Comparison of ENCODE assay signal across 13 mouse cellular contexts in the genomic region with DNA sequence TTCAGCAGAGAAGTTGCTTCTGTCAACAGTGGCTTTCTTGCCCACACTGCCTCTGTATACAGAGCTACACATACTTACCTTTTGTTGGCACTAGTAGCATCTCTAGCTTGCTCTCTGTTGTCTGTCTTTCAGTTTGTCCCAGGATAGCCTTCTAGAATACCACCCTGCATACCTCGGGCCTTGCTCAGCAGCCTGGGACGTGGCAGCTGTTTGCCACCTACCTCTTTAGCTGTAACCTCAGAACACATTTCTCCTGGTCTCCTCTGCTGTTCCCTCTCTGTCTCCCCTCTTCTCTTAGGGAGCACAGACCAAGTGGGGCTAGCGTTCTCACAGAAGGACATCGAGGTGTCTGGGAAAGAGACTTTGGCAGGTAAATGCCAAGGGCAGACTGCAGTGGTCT. TPM values are rescaled to one million over a fixed set of nuclear protein-coding genes. Genes with fewer than 3 reads are reported as not detected.
"Had no signal": no experiment of that assay in that cellular context is flagged by ENCODE, and none has a peak within 500 bp of the region (broad histone marks: within the 10 kb centered on the region; RNA-seq: fewer than 3 reads in every experiment).

No protein-coding gene starts in this region.

- H3K4me3 ChIP-seq: midbrain, embryonic 10.5 days; midbrain, embryonic 12.5 days; neural tube, embryonic 12.5 days; stomach, embryonic 15.5 days had no signal

- H3K27ac ChIP-seq: midbrain, embryonic 10.5 days; midbrain, embryonic 12.5 days; neural tube, embryonic 12.5 days; stomach, embryonic 15.5 days had no signal

- H3K27me3 ChIP-seq: neural tube, embryonic 12.5 days; stomach, embryonic 15.5 days had no signal

- H3K9me3 ChIP-seq: midbrain, embryonic 10.5 days; midbrain, embryonic 12.5 days; neural tube, embryonic 12.5 days; stomach, embryonic 15.5 days had no signal

- H3K4me2 ChIP-seq: lung, embryonic 14.5 days; midbrain, embryonic 12.5 days; neural tube, embryonic 12.5 days; stomach, embryonic 15.5 days had no signal

- H3K36me3 ChIP-seq: midbrain, embryonic 10.5 days; midbrain, embryonic 12.5 days; neural tube, embryonic 12.5 days; stomach, embryonic 15.5 days had no signal

- H3K9ac ChIP-seq: lung, embryonic 14.5 days; midbrain, embryonic 12.5 days; neural tube, embryonic 12.5 days; stomach, embryonic 15.5 days had no signal

- H3K4me1 ChIP-seq: midbrain, embryonic 10.5 days; midbrain, embryonic 12.5 days; neural tube, embryonic 12.5 days; stomach, embryonic 15.5 days had no signal

RNA-seq across cellular contexts. Expression of a gene that starts 8.5 kb away (rescaled TPM):
- total RNA-seq: megakaryocyte, adult 5-6 weeks; megakaryocyte-erythroid progenitor cell, adult 5-6 weeks; neutrophil, adult 5-6 weeks had no signal
- polyA plus RNA-seq: lung, embryonic 14.5 days; midbrain, embryonic 10.5 days; midbrain, embryonic 12.5 days; midbrain, embryonic 14.5 days; midbrain, embryonic 16.5 days; neural tube, embryonic 14.5 days; stomach, embryonic 15.5 days had no signal

RNA-seq across cellular contexts. Expression of a gene that starts 28.1 kb away (rescaled TPM):
- total RNA-seq: megakaryocyte, adult 5-6 weeks; megakaryocyte-erythroid progenitor cell, adult 5-6 weeks; neutrophil, adult 5-6 weeks had no signal
- polyA plus RNA-seq: lung, embryonic 14.5 days; lung, embryonic 16.5 days; midbrain, embryonic 10.5 days; midbrain, embryonic 12.5 days; midbrain, embryonic 14.5 days; neural tube, embryonic 12.5 days; spleen, adult 2 months; stomach, embryonic 15.5 days had no signal
